Mouse (Mus musculus) heart, postnatal 0 days (tissue): ENCODE measurements around the gene Ptprn2.

Experiments
- CTCF ChIP-seq: IDR thresholded peaks from 2 replicates; pipeline ENCODE4 v1.5.1; 2016; ENCODE audit warnings: antibody characterized with exemption, control low read depth, low read depth
- EP300 ChIP-seq: IDR thresholded peaks from 2 replicates; pipeline ENCODE4 v1.6.1; 2016; ENCODE audit warnings: antibody characterized with exemption, low read depth

GRCm38 (mm10) chr12:116467030-116467429, 18.5 kb upstream of the Ptprn2 start:
- TF ChIP-seq CTCF (no peak), EP300 (no peak)
